Mouse (Mus musculus) hindbrain, embryonic 11.5 days (tissue): ENCODE measurements at regions not wholly inside any gene's neighbourhood (a gene's known extent, or its start where the extent isn't known, plus 50 kb on each side); places are given as distances from the start of the nearest gene placed in this dataset.
A peak's percentile ranks its signal among the peaks of the same experiment; 100 is the strongest.

Experiments
- ATAC-seq: fragments of 200-750 bp; cut with Nextera tagmentation; 2 replicates; pipeline ENCODE4 v1.8.0; 2017; ENCODE audit warnings: mild to moderate bottlenecking, moderate TSS enrichment, moderate library complexity; ENCODE audit not compliant: low FRiP score
- DNase-seq: peaks from one replicate; pipeline ENCODE4 v3.0.0-alpha.2; 2015; ENCODE audit warnings: low spot score
- H3K27ac ChIP-seq: fragments of 300-500 bp; sonication (generic); 2 replicates; pipeline ENCODE4 v1.5.1; 2014; ENCODE audit warnings: mild to moderate bottlenecking, low read depth, low read length
- H3K27me3 ChIP-seq: fragments of 300-500 bp; sonication (generic); 2 replicates; pipeline ENCODE4 v1.6.1; 2014; ENCODE audit warnings: mild to moderate bottlenecking, low read length, moderate library complexity, mixed read lengths; ENCODE audit not compliant: control insufficient read depth, insufficient read depth
- H3K36me3 ChIP-seq: fragments of 300-500 bp; sonication (generic); 2 replicates; pipeline ENCODE4 v1.6.1; 2014; ENCODE audit warnings: mild to moderate bottlenecking, low read length, moderate library complexity, mixed read lengths; ENCODE audit not compliant: control insufficient read depth, insufficient read depth
- H3K4me1 ChIP-seq: fragments of 300-500 bp; sonication (generic); replicated peaks from 2 replicates; pipeline ENCODE4 v1.6.1; 2014; ENCODE audit warnings: low read length, mixed read lengths; ENCODE audit not compliant: control insufficient read depth, insufficient read depth
- H3K4me2 ChIP-seq: fragments of 300-500 bp; sonication (generic); replicated peaks from 2 replicates; pipeline ENCODE4 v1.6.1; 2014; ENCODE audit warnings: mild to moderate bottlenecking, low read depth, low read length
- H3K4me3 ChIP-seq: fragments of 300-500 bp; sonication (generic); 2 replicates; pipeline ENCODE4 v1.5.1; 2014; ENCODE audit warnings: low read depth, low read length
- H3K9ac ChIP-seq: fragments of 300-500 bp; sonication (generic); 2 replicates; pipeline ENCODE4 v1.6.1; 2014; ENCODE audit warnings: low read depth, low read length
- H3K9me3 ChIP-seq: fragments of 300-500 bp; sonication (generic); 2 replicates; pipeline ENCODE4 v1.6.1; 2016; ENCODE audit warnings: low read length; ENCODE audit not compliant: control insufficient read depth
- WGBS: fragments of 180-500 bp; shearing (Covaris S2); extraction: QIAGEN DNeasy Blood & Tissue Kit; methylation state at CpG from one replicate; pipeline ENCODE4 v1.1.7; 2014; 5-methylcytosine and 5-hydroxymethylcytosine counted together

DNA sequence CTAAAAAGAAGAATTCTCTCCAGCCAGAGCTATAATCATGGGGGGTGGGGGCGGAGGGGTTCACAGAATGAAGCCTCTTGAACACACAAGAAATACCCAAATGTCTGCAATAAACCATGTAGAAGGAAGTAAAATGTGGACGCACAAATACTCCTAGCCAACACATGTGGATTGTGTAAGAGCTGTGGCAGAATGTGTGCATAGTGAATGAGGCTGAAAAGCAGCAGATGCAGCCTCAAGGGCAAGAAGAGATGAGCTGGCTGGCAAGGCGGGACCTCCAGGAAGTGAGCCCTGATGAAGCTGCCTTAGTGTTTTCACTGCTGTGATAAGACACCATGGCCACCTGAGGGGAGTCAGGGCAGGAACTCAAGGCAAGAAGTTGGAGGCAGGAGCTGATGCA lies 53.3 kb upstream of the Arhgap28 start:
- Histone ChIP-seq H3K4me3 (no peak overlapping the region), H3K27ac (no peak overlapping the region), H3K9ac (no peak overlapping the region), H3K4me2 (no peak overlapping the region), H3K36me3 (no peaks in the 10 kb centered on the region), H3K27me3 (no peaks in the 10 kb centered on the region), H3K4me1 (no peaks in the 10 kb centered on the region), H3K9me3 (no peaks in the 10 kb centered on the region)
- 87% methylated on average over 3 of the region's 3 CpGs for WGBS
- ATAC-seq (no peak), DNase-seq (no peak)

DNA sequence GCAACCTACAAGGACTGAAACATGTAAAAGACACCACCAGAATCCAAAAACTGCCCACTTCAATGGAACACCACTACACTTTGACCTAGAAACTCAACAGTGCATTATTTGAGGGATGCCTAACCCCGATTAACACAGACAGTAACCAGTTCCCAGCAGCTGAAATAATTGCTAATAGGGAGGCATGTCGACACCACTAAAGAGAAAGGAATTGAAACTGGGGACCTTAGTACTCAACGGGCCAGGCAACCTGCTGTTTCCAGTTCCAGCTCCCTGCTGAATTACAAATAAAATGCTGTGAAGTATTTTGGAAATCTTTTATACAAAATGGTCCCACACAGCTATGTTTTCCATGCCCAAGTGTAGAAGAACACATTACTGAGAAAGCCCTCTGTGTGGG lies 56.5 kb upstream of the Arhgap28 start:
- H3K4me2 ChIP-seq: no peak overlapping the region
- no peaks in the 10 kb centered on the region for H3K9me3 ChIP-seq
- no peak for ATAC-seq
- 72% methylated on average over 3 of the region's 3 CpGs for WGBS
- no peak for DNase-seq
- no peak overlapping the region for H3K9ac ChIP-seq
- no peaks in the 10 kb centered on the region for H3K4me1 ChIP-seq
- no peak overlapping the region for H3K27ac ChIP-seq
- no peak overlapping the region for H3K4me3 ChIP-seq
- no peaks in the 10 kb centered on the region for H3K36me3 ChIP-seq
- H3K27me3 ChIP-seq: no peaks in the 10 kb centered on the region

DNA sequence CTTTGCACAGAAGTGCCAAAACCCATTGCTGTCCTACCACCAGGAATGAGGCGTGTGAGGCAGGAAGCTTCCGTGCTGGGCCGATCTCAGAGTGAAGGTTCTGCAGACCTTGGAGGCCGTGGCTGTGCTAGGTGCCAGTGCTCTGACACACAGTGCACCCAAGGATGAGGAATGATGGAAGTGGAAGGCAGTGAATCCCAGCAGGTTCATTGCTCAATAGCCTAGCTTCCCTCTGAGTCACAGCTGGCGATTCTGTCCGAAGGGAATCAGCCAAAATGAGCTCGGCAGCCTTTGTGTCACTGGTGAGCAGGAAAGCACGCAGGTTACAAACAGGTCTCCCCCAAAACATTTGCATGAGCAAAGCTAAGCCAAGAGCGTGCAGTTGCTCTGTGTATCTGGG lies 61.8 kb upstream of the Arhgap28 start:
- Histone ChIP-seq H3K9me3 (no peaks in the 10 kb centered on the region), H3K27me3 (no peaks in the 10 kb centered on the region), H3K4me1 (no peaks in the 10 kb centered on the region), H3K4me2 (no peak overlapping the region), H3K27ac (no peak overlapping the region), H3K36me3 (no peaks in the 10 kb centered on the region), H3K4me3 (no peak overlapping the region), H3K9ac (no peak overlapping the region)
- WGBS: 83% methylated on average over 9 of the region's 9 CpGs
- DNase-seq (no peak), ATAC-seq (no peak)

DNA sequence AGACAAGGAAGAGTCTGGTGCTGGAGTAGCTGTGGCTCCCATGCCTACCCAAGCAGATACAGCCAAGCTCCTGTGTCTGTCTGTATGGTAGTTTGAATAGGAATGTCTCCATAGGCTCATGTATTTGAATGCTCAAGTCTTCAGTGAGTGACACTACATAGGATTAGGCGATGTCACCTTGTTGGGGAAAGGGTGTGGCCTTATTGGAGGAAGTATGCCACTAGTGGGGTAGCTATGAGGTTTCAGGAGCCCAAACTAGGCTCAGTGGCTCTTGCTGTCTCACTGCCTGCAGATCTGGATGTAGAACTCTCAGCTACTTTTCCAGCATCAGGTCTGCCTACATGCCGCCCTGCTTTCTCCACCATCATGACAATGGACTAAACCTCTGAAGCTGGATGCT lies 62.3 kb upstream of the Arhgap28 start:
- no peak for ATAC-seq

DNA sequence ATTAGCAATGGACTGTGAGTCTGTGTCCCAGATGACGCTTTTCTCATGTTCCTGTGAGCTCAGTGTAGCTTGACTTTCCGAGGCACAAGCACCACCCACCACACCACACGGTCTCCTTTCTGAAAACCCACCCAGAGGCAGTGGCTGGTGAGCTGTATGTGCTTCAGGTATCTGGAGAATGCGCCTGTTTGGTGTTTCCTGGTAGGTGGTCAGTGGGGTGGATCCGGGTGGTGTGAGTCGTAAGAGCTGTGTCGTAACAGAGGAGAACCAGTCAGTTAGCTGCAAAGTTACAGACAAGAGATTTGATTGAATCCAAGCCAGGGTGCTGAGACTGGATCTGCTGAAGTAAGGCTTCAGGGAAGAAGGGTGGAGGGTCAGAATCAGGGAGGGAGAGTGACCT lies 65.1 kb upstream of the Arhgap28 start:
- H3K36me3 ChIP-seq: no peaks in the 10 kb centered on the region
- DNase-seq (no peak), ATAC-seq (no peak)
- no peaks in the 10 kb centered on the region for H3K4me1 ChIP-seq
- WGBS: 75% methylated on average over 7 of the region's 7 CpGs
- no peak overlapping the region for H3K27ac ChIP-seq
- H3K27me3 ChIP-seq: no peaks in the 10 kb centered on the region
- no peak overlapping the region for H3K4me3 ChIP-seq
- H3K9me3 ChIP-seq: no peaks in the 10 kb centered on the region
- H3K4me2 ChIP-seq: no peak overlapping the region
- H3K9ac ChIP-seq: no peak overlapping the region

More for the DNA sequence above, 62.3 kb upstream of the Arhgap28 start:
- Histone ChIP-seq H3K9ac (no peak overlapping the region), H3K4me3 (no peak overlapping the region), H3K36me3 (no peaks in the 10 kb centered on the region), H3K4me1 (no peaks in the 10 kb centered on the region), H3K9me3 (no peaks in the 10 kb centered on the region), H3K27ac (no peak overlapping the region), H3K27me3 (no peaks in the 10 kb centered on the region), H3K4me2 (no peak overlapping the region)
- no peak for DNase-seq
- WGBS: 92% methylated on average over 2 of the region's 2 CpGs

DNA sequence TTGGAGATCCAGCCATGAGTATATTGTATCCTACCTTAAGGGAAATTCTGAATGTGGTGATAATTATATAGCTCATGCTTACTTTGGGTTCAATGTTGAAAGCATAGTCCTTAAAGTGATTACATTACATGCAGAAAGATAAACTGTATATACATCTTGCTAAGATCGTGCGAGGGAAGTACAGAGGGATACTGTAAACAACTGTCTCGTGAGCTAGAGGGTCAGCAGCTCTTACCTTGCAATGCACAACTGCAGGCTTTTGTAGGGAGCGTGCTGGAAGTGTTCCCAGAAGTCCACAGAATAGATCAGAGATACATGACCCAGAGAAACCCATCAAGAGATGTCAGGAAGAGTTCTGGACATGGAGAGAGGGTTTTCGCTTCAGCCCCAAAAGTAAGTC lies 65.6 kb upstream of the Arhgap28 start:
- H3K9ac ChIP-seq: no peak overlapping the region
- H3K27me3 ChIP-seq: no peaks in the 10 kb centered on the region
- DNase-seq (no peak), ATAC-seq (no peak)
- WGBS: 89% methylated on average over 5 of the region's 5 CpGs
- H3K27ac ChIP-seq: no peak overlapping the region
- H3K4me2 ChIP-seq: no peak overlapping the region
- no peaks in the 10 kb centered on the region for H3K9me3 ChIP-seq
- H3K36me3 ChIP-seq: no peaks in the 10 kb centered on the region
- H3K4me1 ChIP-seq: no peaks in the 10 kb centered on the region
- no peak overlapping the region for H3K4me3 ChIP-seq

DNA sequence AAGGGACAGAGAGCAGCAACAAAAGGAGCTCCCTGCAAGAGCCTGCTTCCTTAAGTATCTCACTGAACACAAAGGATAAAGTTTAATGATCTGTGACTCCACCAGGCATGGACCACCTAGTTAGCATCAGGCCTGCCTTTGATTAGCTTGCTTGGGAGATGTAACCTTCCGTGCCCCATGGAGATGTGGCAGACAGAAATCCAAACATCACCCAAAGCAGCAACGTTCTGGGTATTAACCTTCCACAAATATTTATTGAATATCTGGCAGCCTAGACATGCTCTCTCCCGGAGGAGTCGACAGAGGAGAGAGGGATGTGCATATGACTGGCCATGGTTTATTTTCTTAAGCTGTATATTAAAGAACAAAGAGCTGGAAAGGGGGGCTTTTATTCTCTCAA lies 67.6 kb upstream of the Arhgap28 start:
- WGBS: 12% methylated on average over 4 of the region's 4 CpGs
- no peak for ATAC-seq
- DNase-seq: peak; percentile 15

DNA sequence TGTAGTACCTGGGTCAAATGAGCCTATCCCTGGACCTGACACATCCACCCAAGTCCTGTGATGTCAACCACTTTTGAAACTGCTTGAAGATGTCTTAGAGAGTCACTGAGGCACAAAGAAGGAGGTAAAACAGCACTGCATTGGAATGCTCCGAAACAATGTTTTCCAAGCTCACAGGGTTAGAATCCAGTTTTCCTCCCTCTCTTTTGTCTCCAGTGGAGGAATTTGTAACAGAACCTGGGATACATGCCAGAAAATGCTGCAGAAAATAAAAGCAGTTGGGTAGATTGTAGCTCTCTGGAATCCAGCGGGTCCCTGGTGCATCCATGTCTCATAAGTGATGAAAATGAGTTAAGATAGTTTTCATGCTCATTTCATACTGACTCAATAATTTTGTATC lies 71.8 kb upstream of the Arhgap28 start:
- WGBS: 85% methylated on average over 2 of the region's 2 CpGs
- DNase-seq (no peak), ATAC-seq (no peak)
- H3K4me2 ChIP-seq: no peak overlapping the region
- no peaks in the 10 kb centered on the region for H3K9me3 ChIP-seq
- H3K4me3 ChIP-seq: no peak overlapping the region
- no peaks in the 10 kb centered on the region for H3K4me1 ChIP-seq
- H3K36me3 ChIP-seq: no peaks in the 10 kb centered on the region
- no peaks in the 10 kb centered on the region for H3K27me3 ChIP-seq
- H3K27ac ChIP-seq: no peak overlapping the region
- no peak overlapping the region for H3K9ac ChIP-seq

More for the DNA sequence above, 67.6 kb upstream of the Arhgap28 start:
- H3K4me3 ChIP-seq: no peak overlapping the region
- no peaks in the 10 kb centered on the region for H3K27me3 ChIP-seq
- no peak overlapping the region for H3K27ac ChIP-seq
- H3K9me3 ChIP-seq: no peaks in the 10 kb centered on the region
- no peaks in the 10 kb centered on the region for H3K36me3 ChIP-seq
- no peak overlapping the region for H3K9ac ChIP-seq
- H3K4me1 ChIP-seq: no peaks in the 10 kb centered on the region
- H3K4me2 ChIP-seq: no peak overlapping the region

DNA sequence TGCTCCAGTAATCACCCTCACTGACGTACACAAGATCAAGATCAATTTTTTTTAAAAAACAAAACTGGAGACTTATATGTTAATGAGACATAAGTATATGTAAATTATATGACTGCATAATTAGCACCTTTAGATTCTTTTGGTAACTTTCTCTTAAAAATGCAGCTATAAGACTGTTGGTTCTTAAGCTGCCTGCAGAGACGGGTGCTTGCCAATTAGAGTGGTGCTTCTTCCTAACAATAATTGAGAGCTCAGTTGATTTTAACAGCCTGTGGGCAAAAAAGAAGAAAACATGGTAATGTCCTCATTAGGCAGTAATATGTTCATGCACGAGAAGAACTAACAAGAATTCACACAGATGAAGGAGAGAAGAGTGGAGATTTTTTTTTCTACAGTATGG lies 74.8 kb upstream of the Arhgap28 start:
- ATAC-seq (no peak), DNase-seq (no peak)
- Histone ChIP-seq H3K36me3 (no peaks in the 10 kb centered on the region), H3K27me3 (no peaks in the 10 kb centered on the region), H3K4me2 (no peak overlapping the region), H3K4me1 (no peaks in the 10 kb centered on the region), H3K4me3 (no peak overlapping the region), H3K27ac (no peak overlapping the region), H3K9me3 (no peaks in the 10 kb centered on the region), H3K9ac (no peak overlapping the region)
- WGBS: 88% methylated on average over 3 of the region's 3 CpGs
